Mouse (Mus musculus) myocyte (in vitro differentiated cells): ENCODE data around the gene Ccl6.

Source experiments
- E2F4 ChIP-seq: IDR thresholded peaks from one replicate; pipeline ENCODE4 v1.6.1; 2011; ENCODE audit warnings: mild to moderate bottlenecking, control low read depth, moderate library complexity; ENCODE audit not compliant: insufficient read depth
- MAX ChIP-seq: IDR thresholded peaks from one replicate; pipeline ENCODE4 v1.6.1; 2011; ENCODE audit warnings: low read depth, mild to moderate bottlenecking, control low read depth
- MYOD1 ChIP-seq, 3 experiments: IDR thresholded peaks; one replicate each; pipeline ENCODE4 v1.6.1; 2011; ENCODE audit warnings: control low read depth in 2 of 3, low read depth in 2 of 3, mild to moderate bottlenecking in 2 of 3, moderate library complexity in 1 of 3; ENCODE audit not compliant: insufficient read length in 2 of 3, control insufficient read depth in 1 of 3
- MYOG ChIP-seq, 3 experiments: IDR thresholded peaks; one replicate each; pipeline ENCODE4 v1.6.1; 2011; ENCODE audit warnings: control low read depth in 2 of 3, low read depth in 2 of 3, mild to moderate bottlenecking in 2 of 3; ENCODE audit not compliant: insufficient read length in 2 of 3, control insufficient read depth in 1 of 3, insufficient read depth in 1 of 3
- POLR2A ChIP-seq: IDR thresholded peaks from one replicate; pipeline ENCODE4 v1.6.1; 2011; ENCODE audit warnings: low read depth, mild to moderate bottlenecking, control low read depth, moderate library complexity; ENCODE audit not compliant: insufficient read length
- REST ChIP-seq: IDR thresholded peaks from one replicate; pipeline ENCODE4 v1.6.1; 2011; ENCODE audit warnings: mild to moderate bottlenecking, control low read depth, moderate library complexity; ENCODE audit not compliant: insufficient read depth, insufficient read length
- TCF12 ChIP-seq: IDR thresholded peaks from one replicate; pipeline ENCODE4 v1.6.1; 2011; ENCODE audit warnings: mild to moderate bottlenecking, control low read depth; ENCODE audit not compliant: poor library complexity, insufficient read depth, severe bottlenecking
- USF1 ChIP-seq: IDR thresholded peaks from one replicate; pipeline ENCODE4 v1.6.1; 2011; ENCODE audit warnings: low read depth, mild to moderate bottlenecking, control low read depth, moderate library complexity

DNA sequence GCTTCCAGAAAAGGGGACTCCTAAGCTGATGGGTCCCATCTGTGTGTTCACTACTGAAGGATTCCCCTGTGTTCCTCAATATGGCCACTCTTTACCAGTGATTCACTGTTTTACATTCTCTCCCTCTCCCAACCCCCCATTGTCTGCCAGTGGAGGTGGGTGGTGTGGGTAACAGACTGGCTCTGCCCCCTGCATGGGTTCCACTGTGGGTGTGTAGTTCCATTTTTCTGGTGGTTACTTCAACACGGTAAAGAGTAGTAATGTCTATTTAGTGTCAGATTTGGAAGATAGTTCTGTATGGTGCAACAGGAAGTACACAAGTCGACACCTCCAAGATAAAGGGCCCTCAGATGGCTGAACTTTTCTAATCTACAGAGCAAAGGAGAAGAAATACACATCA is 48.3 kb upstream of the Ccl6 start:
- TF ChIP-seq POLR2A (no peak), E2F4 (no peak), REST (no peak), USF1 (no peak), MYOG (IDR thresholded peaks at IDR 0.05; ENCODE audit: control insufficient read depth in 1 of 3, insufficient read depth in 1 of 3, insufficient read length in 2 of 3, low read depth in 2 of 3) (no peak), MYOD1 (IDR thresholded peaks at IDR 0.05; ENCODE audit: control insufficient read depth in 1 of 3, insufficient read length in 2 of 3, low read depth in 2 of 3) (no peak), TCF12 (no peak), MAX (no peak)
